Mouse (Mus musculus) bone marrow, adult 2 months (tissue): ENCODE measurements around the gene Sh3rf3.

Experiments used
- CTCF ChIP-seq: fragments of 200-500 bp; IDR thresholded peaks from 2 replicates; pipeline ENCODE4 v1.5.1; 2011; ENCODE audit warnings: low read length, control low read depth; ENCODE audit not compliant: control insufficient read depth, insufficient read depth
- POLR2A ChIP-seq: fragments of 200-500 bp; IDR thresholded peaks from 2 replicates; pipeline ENCODE4 v1.6.1; 2011; ENCODE audit warnings: low read depth, mild to moderate bottlenecking, control low read depth, low read length, borderline replicate concordance; ENCODE audit not compliant: control insufficient read depth

DNA sequence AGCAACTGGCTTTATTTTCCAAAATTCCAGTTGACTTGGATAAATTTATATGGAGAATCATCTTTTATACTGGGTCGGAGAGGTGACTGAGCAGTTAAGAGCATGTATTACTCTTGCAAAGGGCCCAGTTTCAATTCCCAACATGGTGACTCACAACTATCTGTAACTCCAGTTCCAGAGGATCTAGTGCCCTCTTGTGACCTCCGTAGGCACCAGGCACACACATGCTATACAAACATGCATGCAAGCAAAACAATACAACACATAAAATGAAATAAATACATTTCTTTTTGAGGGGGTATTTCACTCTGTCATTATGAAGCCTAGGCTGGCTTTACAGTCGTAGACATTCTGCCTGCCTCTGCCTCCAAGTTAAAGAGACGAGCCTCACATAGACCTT, 237.3 kb downstream of the Sh3rf3 start:
- no peak for TF ChIP-seq CTCF
- no peak for TF ChIP-seq POLR2A
